Mouse (Mus musculus): ENCODE measurements around the gene Thap3.

The Thap3 gene

GRCm38 (mm10) chr4:151985886-151986285 lies 2.9 kb downstream of the Thap3 start:
- DNase-seq (ENCODE audit: extremely low read depth, insufficient read length, low spot score) = no peak

- no peak for DNase-seq (ENCODE audit: extremely low read depth, insufficient read length, low spot score)
Observed at GRCm38 (mm10) chr4:151983560-151983959, 5.2 kb downstream of the Thap3 start.

GRCm38 (mm10) chr4:151983043-151983442 lies 5.8 kb downstream of the Thap3 start:
- no peak for DNase-seq (ENCODE audit: extremely low read depth, insufficient read length, low spot score)

GRCm38 (mm10) chr4:151981363-151981762 lies 7.4 kb downstream of the Thap3 start:
- DNase-seq (ENCODE audit: extremely low read depth, insufficient read length, low spot score) = peak; percentile 63

- no peak for DNase-seq (ENCODE audit: extremely low read depth, insufficient read length, low spot score)
Observed at GRCm38 (mm10) chr4:151980699-151981098, 8.1 kb downstream of the Thap3 start.

- peak; percentile 34 for DNase-seq (ENCODE audit: extremely low read depth, insufficient read length, low spot score)
Observed at GRCm38 (mm10) chr4:151977748-151978147, 11.0 kb downstream of the Thap3 start.

- no peak for DNase-seq (ENCODE audit: extremely low read depth, insufficient read length, low spot score)
Observed at GRCm38 (mm10) chr4:151975441-151975840, 13.4 kb downstream of the Thap3 start.

- DNase-seq (ENCODE audit: extremely low read depth, insufficient read length, low spot score) = no peak
Observed at GRCm38 (mm10) chr4:151972221-151972967, 16.4 kb downstream of the Thap3 start.

GRCm38 (mm10) chr4:151968204-151968921 lies 20.4 kb downstream of the Thap3 start:
- no peak for DNase-seq (ENCODE audit: extremely low read depth, insufficient read length, low spot score)

- no peak for DNase-seq (ENCODE audit: extremely low read depth, insufficient read length, low spot score)
Observed at GRCm38 (mm10) chr4:151962817-151963216, 26.0 kb downstream of the Thap3 start.

GRCm38 (mm10) chr4:151960513-151960854 lies 28.3 kb downstream of the Thap3 start:
- DNase-seq (ENCODE audit: extremely low read depth, insufficient read length, low spot score) = no peak

GRCm38 (mm10) chr4:151959849-151960512 lies 28.8 kb downstream of the Thap3 start:
- no peak for DNase-seq (ENCODE audit: extremely low read depth, insufficient read length, low spot score)

GRCm38 (mm10) chr4:151957584-151958315 lies 31.0 kb downstream of the Thap3 start:
- no peak for DNase-seq (ENCODE audit: extremely low read depth, insufficient read length, low spot score)

- no peak for DNase-seq (ENCODE audit: extremely low read depth, insufficient read length, low spot score)
Observed at GRCm38 (mm10) chr4:151955791-151956190, 33.0 kb downstream of the Thap3 start.

GRCm38 (mm10) chr4:151953209-151953608 lies 35.6 kb downstream of the Thap3 start:
- no peak for DNase-seq (ENCODE audit: extremely low read depth, insufficient read length, low spot score)

GRCm38 (mm10) chr4:151948497-151949471 lies 40.0 kb downstream of the Thap3 start:
- DNase-seq (ENCODE audit: extremely low read depth, insufficient read length, low spot score) = no peak

GRCm38 (mm10) chr4:151946211-151946610 lies 42.6 kb downstream of the Thap3 start:
- DNase-seq (ENCODE audit: extremely low read depth, insufficient read length, low spot score) = no peak

GRCm38 (mm10) chr4:151938089-151938488 lies 50.7 kb downstream of the Thap3 start:
- no peak for DNase-seq (ENCODE audit: extremely low read depth, insufficient read length, low spot score)

- no peak for DNase-seq (ENCODE audit: extremely low read depth, insufficient read length, low spot score)
Observed at GRCm38 (mm10) chr4:151937441-151937840, 51.4 kb downstream of the Thap3 start.

GRCm38 (mm10) chr4:151934215-151934572 lies 54.6 kb downstream of the Thap3 start:
- peak; percentile 13 for DNase-seq (ENCODE audit: extremely low read depth, insufficient read length, low spot score)

Measured in 3134 (cell line).